Mouse (Mus musculus) embryonic facial prominence, embryonic 10.5 days (tissue): Measurements from ENCODE around the gene Deaf1. TPM values are rescaled to one million over a fixed set of nuclear protein-coding genes. Genes with fewer than 3 reads are reported as not detected.
A peak's percentile ranks its signal among the peaks of the same experiment; 100 is the strongest.

Experiments used
- DNase-seq: peaks from one replicate; pipeline ENCODE4 v3.0.0-alpha.2; 2017; ENCODE audit warnings: low spot score
- H3K27ac ChIP-seq: fragments of 300-500 bp; sonication (generic); replicated peaks from 2 replicates; pipeline ENCODE4 v1.5.1; 2016; ENCODE audit warnings: mild to moderate bottlenecking
- H3K27me3 ChIP-seq: fragments of 300-500 bp; sonication (generic); replicated peaks from 2 replicates; pipeline ENCODE4 v1.6.1; 2016; ENCODE audit warnings: low read depth, mild to moderate bottlenecking; ENCODE audit not compliant: poor library complexity, severe bottlenecking
- H3K36me3 ChIP-seq: fragments of 300-500 bp; sonication (generic); replicated peaks from 2 replicates; pipeline ENCODE4 v1.6.1; 2016; ENCODE audit warnings: mild to moderate bottlenecking, moderate library complexity
- H3K4me1 ChIP-seq: fragments of 300-500 bp; sonication (generic); 2 replicates; pipeline ENCODE4 v1.6.1; 2016
- H3K4me3 ChIP-seq: fragments of 300-500 bp; sonication (generic); 2 replicates; pipeline ENCODE4 v1.5.1; 2016; ENCODE audit warnings: mild to moderate bottlenecking, moderate library complexity
- H3K9me3 ChIP-seq: fragments of 300-500 bp; sonication (generic); 2 replicates; pipeline ENCODE4 v1.6.1; 2016; ENCODE audit warnings: mild to moderate bottlenecking
- WGBS: fragments of 180-500 bp; shearing (Covaris S2); methylation state at CpG from one replicate; pipeline ENCODE4 v1.1.7; 2016; 5-methylcytosine and 5-hydroxymethylcytosine counted together
- polyA plus RNA-seq: library from polyadenylated mRNA; unstranded; fragments of >200 nt; fragmentation: Nextera tagmentation; extraction: Ambion mirVana; gene quantifications from 2 replicates; pipeline ENCODE4 v1.2.1, GENCODE M21; 2016

Deaf1 gene
- polyA plus RNA-seq, 1 experiment from 2014 or later: 57.9 TPM

DNA sequence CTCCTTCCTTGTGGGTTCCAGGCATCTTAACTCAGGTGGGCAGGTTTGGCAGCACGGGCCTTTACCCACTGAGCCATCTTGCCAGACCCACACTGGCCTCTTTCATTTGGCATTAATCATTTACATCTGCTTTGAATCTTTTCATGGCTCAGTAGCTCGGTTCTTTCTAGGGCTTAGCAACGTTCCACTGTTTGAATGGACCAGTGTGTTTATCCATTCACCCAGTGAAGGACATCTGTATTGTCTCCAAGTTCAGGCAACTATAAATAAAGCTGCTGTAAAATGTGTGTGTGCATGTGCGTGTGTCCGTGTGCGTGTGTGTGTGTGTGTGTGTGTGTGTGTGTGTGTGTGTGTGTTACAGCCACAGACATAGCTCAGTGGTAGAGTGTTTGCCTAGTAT, 46.0 kb downstream of the Deaf1 start:
- no peaks in the 10 kb centered on the region for H3K36me3 ChIP-seq
- H3K27ac ChIP-seq: no peak overlapping the region
- peaks cover 37% of the 10 kb centered on the region for H3K4me1 ChIP-seq
- H3K4me3 ChIP-seq: no peak overlapping the region
- 67% methylated on average over 6 of the region's 6 CpGs for WGBS
- H3K9me3 ChIP-seq: no peaks in the 10 kb centered on the region
- peaks cover 37% of the 10 kb centered on the region for H3K27me3 ChIP-seq
- no peak for DNase-seq

- H3K9me3 ChIP-seq: no peaks in the 10 kb centered on the region
- peaks cover 49% of the 10 kb centered on the region for H3K4me1 ChIP-seq
- peak within 1 kb of the TSS; percentile 63 for H3K4me3 ChIP-seq
- WGBS: 2% methylated on average over 46 of the region's 46 CpGs
- H3K27ac ChIP-seq: peak within 1 kb of the TSS; percentile 45
- peaks cover 41% of the 10 kb centered on the region for H3K27me3 ChIP-seq
- DNase-seq: peak; percentile 76
- no peaks in the 10 kb centered on the region for H3K36me3 ChIP-seq
Observed at GRCm38 (mm10) chr7:141278766-141279590, 48.5 kb downstream of the Deaf1 start, which contains the start of gene Sct. Gene Sct, minus strand, starts transcription at chr7:141279133.

- H3K4me3 ChIP-seq: peak overlapping the region; percentile 63
- H3K36me3 ChIP-seq: no peaks in the 10 kb centered on the region
- H3K9me3 ChIP-seq: no peaks in the 10 kb centered on the region
- H3K4me1 ChIP-seq: peaks cover 49% of the 10 kb centered on the region
- no peak for DNase-seq
- H3K27ac ChIP-seq: peak overlapping the region; percentile 45; the same call in 1 of the 2 replicates
- WGBS: 82% methylated on average over 11 of the region's 11 CpGs
- peaks cover 41% of the 10 kb centered on the region for H3K27me3 ChIP-seq
Observed at GRCm38 (mm10) chr7:141277701-141278678, 49.5 kb downstream of the Deaf1 start.

DNA sequence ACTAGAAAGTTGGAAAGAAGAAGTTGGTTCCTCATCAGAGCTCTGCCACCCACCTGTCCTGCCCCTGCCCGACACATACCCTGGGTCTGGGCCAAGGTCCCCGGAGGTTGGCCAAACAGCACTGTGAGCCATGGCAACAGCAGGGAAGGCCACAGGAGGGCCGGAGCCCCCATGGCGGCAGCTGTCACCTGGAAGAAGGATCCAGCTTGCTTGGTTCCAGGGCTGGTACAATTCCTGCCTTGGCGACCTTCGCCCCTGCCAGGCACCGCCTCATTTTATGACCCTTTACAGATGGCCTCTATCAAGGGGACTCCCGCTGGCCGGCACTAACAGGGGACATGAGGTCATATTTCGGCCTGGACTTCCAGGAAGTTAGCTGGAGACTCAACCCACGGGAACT, 50.9 kb downstream of the Deaf1 start, which contains the start of gene Cdhr5:
Gene Cdhr5 (minus strand): TSS at position 241 of the 400 bp plus-strand sequence.
- no peak within 1 kb of the TSS for H3K4me3 ChIP-seq
- WGBS: 60% methylated on average over 11 of the region's 11 CpGs
- peaks cover 41% of the 10 kb centered on the region for H3K27me3 ChIP-seq
- H3K36me3 ChIP-seq: no peaks in the 10 kb centered on the region
- no peaks in the 10 kb centered on the region for H3K9me3 ChIP-seq
- H3K4me1 ChIP-seq: peaks cover 48% of the 10 kb centered on the region
- no peak for DNase-seq
- H3K27ac ChIP-seq: peak within 1 kb of the TSS; percentile 7; the same call in 1 of the 2 replicates

GRCm38 (mm10) chr7:141275356-141275755, 52.1 kb downstream of the Deaf1 start:
- WGBS: 81% methylated on average over 9 of the region's 9 CpGs
- no peaks in the 10 kb centered on the region for H3K9me3 ChIP-seq
- no peak overlapping the region for H3K27ac ChIP-seq
- no peaks in the 10 kb centered on the region for H3K36me3 ChIP-seq
- peaks cover 43% of the 10 kb centered on the region for H3K4me1 ChIP-seq
- H3K27me3 ChIP-seq: peaks cover 36% of the 10 kb centered on the region
- H3K4me3 ChIP-seq: no peak overlapping the region
- DNase-seq: no peak

GRCm38 (mm10) chr7:141270631-141271030, 56.9 kb downstream of the Deaf1 start:
- Histone ChIP-seq H3K4me1 (peaks cover 15% of the 10 kb centered on the region), H3K9me3 (no peaks in the 10 kb centered on the region), H3K27me3 (no peaks in the 10 kb centered on the region; the same call in 1 of the 2 replicates), H3K27ac (no peak overlapping the region), H3K4me3 (no peak overlapping the region), H3K36me3 (no peaks in the 10 kb centered on the region)
- WGBS: 87% methylated on average over 3 of the region's 3 CpGs
- DNase-seq: no peak

GRCm38 (mm10) chr7:141269273-141269545, 58.3 kb downstream of the Deaf1 start:
- Histone ChIP-seq H3K4me1 (peaks cover 15% of the 10 kb centered on the region), H3K9me3 (no peaks in the 10 kb centered on the region), H3K36me3 (peaks cover 4% of the 10 kb centered on the region), H3K4me3 (no peak overlapping the region), H3K27ac (no peak overlapping the region), H3K27me3 (no peaks in the 10 kb centered on the region)
- DNase-seq: no peak
- 77% methylated on average over 14 of the region's 14 CpGs for WGBS

DNA sequence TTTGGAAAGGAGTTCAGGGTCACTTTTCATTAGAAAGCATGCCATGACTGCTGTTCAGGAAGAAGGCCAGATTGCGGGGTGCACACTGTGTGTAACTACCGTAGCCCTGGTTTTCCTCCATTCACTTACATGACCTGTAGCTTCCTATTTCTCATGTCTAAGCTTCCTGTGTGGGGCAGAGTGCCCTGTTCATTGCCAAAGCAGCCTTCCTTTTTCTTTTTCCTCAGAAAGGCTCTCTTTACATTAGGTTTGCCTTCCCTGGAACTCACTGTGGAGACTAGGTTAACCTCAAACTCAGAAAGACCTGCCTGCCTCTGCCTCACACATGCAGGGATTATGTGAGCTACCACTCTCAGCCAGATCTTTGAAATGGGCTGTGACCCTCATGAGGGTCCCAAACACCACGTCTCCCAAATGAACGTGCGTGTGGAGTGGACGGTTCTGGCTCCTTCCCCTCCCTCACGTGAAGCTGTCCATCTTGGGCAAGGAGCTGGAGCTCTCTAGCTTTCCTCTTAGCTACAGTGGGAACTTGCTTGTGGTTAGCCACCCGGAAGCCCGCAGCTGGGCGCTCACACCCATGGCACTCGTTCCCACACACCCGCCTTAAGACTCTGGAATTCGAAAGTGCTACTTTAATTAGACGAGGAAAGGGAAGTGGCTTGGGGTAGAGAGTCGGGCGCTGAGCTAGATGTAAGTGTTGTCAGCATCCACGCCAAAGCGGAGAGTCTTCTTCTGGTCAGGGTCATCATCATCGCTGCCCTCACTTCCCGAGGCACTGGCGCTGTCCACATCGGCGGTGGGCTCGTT, 58.8 kb downstream of the Deaf1 start:
- Histone ChIP-seq H3K4me3 (no peak overlapping the region), H3K27ac (no peak overlapping the region), H3K27me3 (no peaks in the 10 kb centered on the region), H3K36me3 (peaks cover 9% of the 10 kb centered on the region), H3K4me1 (peaks cover 18% of the 10 kb centered on the region), H3K9me3 (no peaks in the 10 kb centered on the region)
- DNase-seq: no peak
- 77% methylated on average over 24 of the region's 24 CpGs for WGBS

DNA sequence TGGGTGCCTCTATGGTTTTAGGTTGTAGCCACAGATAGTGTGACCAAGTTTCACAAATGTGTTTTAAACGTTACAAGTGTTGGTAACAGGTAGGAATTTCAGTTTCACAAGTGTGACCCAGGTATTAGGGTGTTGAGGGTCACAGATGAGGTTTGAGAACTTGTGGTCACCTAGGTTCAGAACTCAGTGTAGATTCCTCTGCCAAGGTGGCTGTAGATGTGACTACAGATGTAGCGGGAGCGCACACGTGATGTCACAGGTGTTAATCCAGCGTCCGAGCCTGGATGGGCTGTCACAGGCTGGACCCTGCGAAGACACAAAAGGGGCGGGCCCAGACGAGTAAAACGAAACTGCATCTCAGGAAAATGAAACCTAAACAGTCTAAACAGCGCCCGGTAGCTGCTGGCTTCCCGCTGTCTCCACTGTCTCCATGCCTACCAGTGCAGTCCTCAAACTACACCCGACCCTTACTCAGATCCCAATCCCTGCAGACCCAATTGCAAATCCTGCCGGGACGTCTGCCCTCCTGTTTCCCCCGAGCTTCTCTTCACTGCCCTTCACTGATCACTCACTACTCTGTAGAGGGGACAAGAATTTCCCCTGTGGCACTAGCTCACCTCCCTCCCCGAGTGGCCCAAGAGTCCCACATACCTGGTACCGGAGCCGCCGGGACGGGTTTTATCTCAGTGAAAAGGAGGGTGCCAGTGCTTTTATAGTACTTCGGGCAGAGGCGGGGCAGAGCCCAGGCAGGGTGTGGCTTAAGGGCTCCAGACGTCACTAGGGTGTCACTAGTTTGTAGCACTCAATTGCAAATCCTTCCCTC, 61.5 kb downstream of the Deaf1 start, which contains the start of gene Irf7:
Gene Irf7 (minus strand): TSS at position 743 of the 823 bp plus-strand sequence.
- Histone ChIP-seq H3K9me3 (no peaks in the 10 kb centered on the region), H3K36me3 (peaks cover 36% of the 10 kb centered on the region), H3K4me3 (peak within 1 kb of the TSS; percentile 55), H3K27me3 (no peaks in the 10 kb centered on the region), H3K4me1 (peaks cover 18% of the 10 kb centered on the region), H3K27ac (no peak within 1 kb of the TSS)
- WGBS: 14% methylated on average over 25 of the region's 25 CpGs
- no peak for DNase-seq

GRCm38 (mm10) chr7:141265411-141265738, 62.1 kb downstream of the Deaf1 start:
- H3K4me1 ChIP-seq: peaks cover 18% of the 10 kb centered on the region
- peaks cover 42% of the 10 kb centered on the region for H3K36me3 ChIP-seq
- no peaks in the 10 kb centered on the region for H3K9me3 ChIP-seq
- WGBS: 38% methylated on average over 11 of the region's 11 CpGs
- H3K4me3 ChIP-seq: peak overlapping the region; percentile 55; the same call in 1 of the 2 replicates
- H3K27ac ChIP-seq: no peak overlapping the region
- DNase-seq: no peak
- no peaks in the 10 kb centered on the region for H3K27me3 ChIP-seq

GRCm38 (mm10) chr7:141264761-141265410, 62.6 kb downstream of the Deaf1 start:
- no peak overlapping the region for H3K27ac ChIP-seq
- H3K9me3 ChIP-seq: no peaks in the 10 kb centered on the region
- H3K4me1 ChIP-seq: peaks cover 18% of the 10 kb centered on the region
- DNase-seq: peak; percentile 43
- no peaks in the 10 kb centered on the region for H3K27me3 ChIP-seq
- H3K36me3 ChIP-seq: peaks cover 47% of the 10 kb centered on the region
- H3K4me3 ChIP-seq: no peak overlapping the region
- WGBS: 40% methylated on average over 12 of the region's 12 CpGs
